Mouse (Mus musculus) left cerebral cortex, postnatal 25 days (tissue): ENCODE data around the gene Cd36. TPM values are rescaled to one million over a fixed set of nuclear protein-coding genes. Genes with fewer than 3 reads are reported as not detected.
"Not testable (repeated sequence)": the region's sequence is repeated elsewhere in the genome, so short reads cannot be mapped to it uniquely, and the experiment has no call there.

Source experiments
- DNase-seq, 2 experiments: peaks; one replicate each; pipeline ENCODE4 v3.0.0; 2022; ENCODE audit warnings: low spot score in 2 of 2, mixed read lengths in 1 of 2
- intact Hi-C: fragments of 180-260 bp; cut with DNase I; formaldehyde crosslinking; loops from one replicate; pipeline ENCODE4 v1.15.1; 2025
- total RNA-seq, 2 experiments: library from RNA; stranded (reverse); gene quantifications; 2 replicates each; pipeline ENCODE4 v1.2.3; 2021

The Cd36 gene
- total RNA-seq, result 1 to 10 TPM; 2.2 to 2.7 TPM

DNA sequence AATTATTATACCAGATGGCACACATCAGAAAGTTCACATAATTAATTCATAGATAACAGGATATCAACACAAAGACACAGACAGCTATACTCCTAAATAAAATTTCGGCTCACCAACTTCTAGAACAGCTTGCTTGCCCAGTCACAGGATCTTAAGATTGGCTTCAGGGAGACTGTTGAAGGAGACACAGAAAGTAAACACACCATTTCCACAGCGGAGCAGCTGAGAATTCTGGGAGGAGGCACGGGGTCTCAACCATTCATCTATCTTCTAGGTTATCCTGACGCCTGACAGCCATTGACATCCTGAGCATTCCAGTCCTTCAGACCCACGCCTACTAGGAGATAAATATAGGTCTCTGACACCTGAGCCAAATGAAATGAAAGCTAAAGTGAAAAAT lies at the start of gene Cd36:
Gene Cd36, minus strand, starts transcription at position 204 of the 400 bp plus-strand sequence.
- intact Hi-C loops, result no loop called here
- no peak for DNase-seq

DNA sequence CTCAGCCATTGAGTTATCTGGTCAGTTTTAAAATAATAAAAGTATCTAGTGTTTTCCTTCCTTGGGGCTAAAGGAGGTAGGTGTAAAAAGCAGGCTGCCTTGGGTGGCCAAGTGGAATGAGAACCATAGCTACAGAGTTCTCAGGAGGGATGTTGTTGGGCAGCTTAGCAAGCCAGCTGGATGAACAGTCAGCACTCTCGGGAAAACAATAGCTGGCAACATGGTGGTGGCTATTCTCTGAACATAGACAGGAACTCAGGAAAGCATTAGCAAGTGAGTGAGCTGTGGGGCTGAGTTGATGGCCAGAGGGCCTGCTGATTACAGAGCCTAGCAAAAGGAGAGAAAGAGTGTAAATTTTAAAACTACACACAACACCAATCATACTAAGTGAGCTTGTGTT lies 45.9 kb upstream of the Cd36 start:
- intact Hi-C loops, result no loop called here
- DNase-seq, result no peak

DNA sequence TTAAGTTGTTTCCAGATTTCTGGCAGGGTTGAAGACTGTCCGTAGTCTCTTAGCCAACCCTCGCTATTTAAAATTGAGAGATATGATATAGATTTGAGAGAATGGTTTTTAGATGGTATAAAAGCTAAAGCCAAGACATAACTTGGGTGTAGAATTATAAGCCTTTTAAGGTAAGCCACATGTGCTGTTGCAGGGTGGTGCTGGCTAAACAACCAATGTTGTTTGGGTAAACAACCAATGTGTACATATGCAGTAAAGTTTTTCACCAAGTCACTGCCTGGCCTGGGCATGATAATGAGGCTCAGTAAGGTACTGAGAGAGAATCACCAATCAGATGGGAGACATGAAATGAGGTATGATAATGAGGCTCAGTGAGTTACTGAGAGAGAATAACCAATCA lies 43.0 kb upstream of the Cd36 start:
- DNase-seq, intact Hi-C loops: not testable (repeated sequence)

DNA sequence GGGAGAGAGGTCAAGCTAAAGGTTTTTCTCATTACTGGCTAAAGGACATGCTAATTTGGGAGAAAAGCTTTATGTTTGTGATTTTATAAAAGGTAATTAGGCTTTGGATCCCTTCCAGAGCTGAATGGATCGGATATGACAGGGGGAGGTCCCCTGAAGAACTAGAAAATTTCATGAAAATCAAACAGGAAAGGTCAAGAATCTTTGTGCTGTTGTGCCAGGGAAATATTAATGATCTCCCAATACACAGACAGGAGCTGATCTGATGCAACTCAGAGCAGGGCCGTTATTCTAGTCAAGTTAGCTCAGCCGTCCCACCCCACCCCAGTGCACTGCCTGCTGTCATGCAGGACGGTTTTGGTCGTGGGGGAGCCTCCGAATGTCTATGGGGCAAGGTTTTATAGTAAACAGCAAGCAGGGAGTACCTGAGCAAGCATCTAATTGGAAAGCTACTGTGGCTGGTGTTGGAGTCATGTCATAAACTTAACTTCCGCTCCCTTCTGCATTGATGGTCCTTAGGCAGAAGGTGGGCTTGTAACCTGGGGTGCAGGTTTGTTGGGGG lies 40.5 kb upstream of the Cd36 start:
- intact Hi-C loops, result no loop called here
- DNase-seq, result no peak

DNA sequence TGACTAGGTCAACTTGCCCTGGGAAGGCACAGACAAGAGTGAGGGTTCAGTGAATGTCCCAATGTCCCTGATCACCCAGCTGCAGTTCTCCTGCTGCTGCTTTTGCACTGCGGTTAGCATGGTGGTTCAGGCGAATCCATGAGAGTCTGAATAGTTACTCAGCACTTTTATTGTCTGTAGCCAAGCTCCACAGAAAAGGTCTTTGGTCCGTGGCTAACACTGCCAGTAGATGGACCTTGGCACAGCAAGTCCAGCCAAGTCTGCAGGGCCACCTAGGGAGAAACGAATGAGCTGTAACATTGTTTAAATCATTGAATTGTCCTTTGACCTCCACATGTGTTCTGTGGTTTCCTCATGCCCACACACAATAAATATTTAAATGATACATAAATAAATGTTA lies 39.9 kb upstream of the Cd36 start:
- no peak for DNase-seq
- intact Hi-C loops, result no loop called here

DNA sequence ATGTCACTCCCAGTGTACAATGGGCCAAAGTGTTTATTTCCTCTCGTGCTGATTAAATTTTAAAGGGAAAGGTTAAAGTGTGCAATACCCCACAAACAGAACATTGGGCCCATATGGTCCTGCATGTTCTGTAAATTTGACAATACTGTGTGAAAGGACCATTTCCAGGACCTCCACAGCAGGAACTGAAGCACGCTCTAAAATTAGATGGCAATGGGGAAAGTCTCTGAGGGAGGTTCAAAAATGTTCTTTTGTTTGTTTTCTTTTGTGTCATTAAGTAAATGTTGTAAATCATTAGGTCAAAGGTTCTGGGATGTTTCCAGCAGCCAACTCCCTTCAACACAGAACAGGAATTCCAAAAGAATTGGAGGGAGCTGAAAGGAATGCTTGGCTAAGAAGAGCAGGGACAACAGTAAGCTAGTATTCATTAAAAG lies 35.5 kb upstream of the Cd36 start:
- intact Hi-C loops, result no loop called here
- DNase-seq, result no peak

DNA sequence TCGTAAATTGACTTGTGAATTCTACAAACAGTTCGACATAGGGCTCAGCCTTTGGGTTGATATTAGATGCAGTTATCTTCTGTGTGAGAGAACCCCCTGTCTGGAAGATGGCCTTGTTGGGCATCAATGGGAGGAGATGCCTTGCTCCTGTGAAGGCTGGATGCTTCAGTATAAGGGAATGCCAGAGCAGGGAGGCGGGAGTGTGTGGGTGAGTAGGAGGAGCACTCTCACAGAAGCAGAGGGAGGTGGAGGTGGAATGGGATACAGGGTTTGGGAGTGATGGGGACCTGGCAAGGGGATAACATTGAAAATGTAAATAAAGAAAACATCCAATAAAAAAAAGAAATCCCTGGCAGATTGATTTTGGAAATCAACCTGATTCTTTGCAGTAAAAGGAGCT lies 35.0 kb upstream of the Cd36 start:
- intact Hi-C loops, result no loop called here
- no peak for DNase-seq

DNA sequence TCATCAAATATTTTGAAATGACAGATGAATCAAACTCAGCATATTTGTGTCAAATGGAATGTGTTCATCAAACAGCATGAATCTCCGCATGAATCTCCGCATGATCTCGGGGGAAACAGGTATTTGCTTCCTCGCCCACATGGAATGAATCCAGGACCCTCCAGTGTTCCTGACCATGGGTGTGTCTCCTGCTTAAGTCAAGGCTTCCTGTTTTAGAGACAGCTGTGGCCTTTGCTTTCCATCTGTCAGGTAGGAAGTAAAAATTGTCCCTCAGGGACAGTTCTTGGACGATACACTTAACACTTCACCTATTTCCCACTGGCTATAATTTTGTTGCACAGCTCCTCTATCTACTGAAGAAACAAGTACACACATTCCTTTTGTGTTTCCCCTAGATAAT lies 30.4 kb upstream of the Cd36 start:
- DNase-seq, result no peak
- intact Hi-C loops, result no loop called here

DNA sequence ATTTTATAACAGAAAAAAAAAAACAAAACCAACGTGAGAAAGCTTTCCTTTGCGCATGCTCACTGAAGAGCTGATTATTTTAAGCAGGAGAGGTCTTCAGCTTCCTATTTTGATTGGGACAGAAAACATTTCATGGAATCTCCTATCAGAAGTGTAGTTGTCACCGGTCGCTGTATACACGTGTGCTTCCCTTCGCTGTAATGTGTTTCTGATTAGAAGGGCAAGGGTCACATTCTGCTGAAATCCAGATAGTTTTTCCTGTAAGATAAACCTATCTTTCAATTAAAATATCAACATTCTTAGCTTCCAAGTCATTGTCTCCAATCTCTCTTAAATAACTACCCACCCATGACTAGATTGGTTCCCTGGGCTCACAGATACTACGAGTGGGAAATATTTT lies 16.2 kb upstream of the Cd36 start:
- DNase-seq, result no peak
- intact Hi-C loops, result no loop called here

DNA sequence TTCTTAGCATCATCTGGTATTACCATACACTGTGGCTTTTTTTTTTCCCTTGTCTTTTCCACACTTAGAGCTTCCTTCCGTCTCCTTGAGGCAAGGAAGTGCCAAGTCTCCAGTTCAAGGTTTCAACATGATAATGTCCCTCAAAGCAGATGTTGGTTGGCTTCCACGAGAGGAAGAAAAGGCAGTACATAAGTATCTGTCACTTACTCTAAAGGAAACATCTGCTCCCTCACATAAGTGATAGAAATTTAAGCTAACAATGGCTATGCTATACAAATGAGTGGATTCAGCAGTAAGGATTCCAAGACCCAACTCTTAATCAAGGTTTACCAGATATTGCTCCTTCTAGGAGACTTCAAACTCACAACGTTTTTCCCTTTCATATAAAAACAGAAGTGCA lies 10.3 kb upstream of the Cd36 start:
- intact Hi-C loops, result no loop called here
- no peak for DNase-seq

DNA sequence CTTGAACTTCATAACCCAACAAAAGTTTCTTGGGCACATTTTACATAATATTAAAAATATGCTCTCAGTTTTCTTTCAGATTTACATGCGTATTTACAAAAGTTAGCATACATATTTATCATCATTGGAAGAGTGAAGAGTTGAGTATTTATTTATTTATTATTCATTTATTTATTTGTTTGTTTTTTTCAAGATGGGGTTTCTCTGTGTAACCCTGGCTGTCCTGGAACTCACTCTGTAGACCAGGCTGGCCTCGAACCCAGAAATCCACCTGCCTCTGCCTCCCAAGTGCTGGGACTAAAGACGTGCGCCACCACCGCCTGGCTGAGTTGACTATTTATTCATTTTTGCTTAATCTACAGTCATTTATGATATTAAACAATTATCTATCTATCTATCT lies 9.0 kb upstream of the Cd36 start:
- intact Hi-C loops, DNase-seq: not testable (repeated sequence)

DNA sequence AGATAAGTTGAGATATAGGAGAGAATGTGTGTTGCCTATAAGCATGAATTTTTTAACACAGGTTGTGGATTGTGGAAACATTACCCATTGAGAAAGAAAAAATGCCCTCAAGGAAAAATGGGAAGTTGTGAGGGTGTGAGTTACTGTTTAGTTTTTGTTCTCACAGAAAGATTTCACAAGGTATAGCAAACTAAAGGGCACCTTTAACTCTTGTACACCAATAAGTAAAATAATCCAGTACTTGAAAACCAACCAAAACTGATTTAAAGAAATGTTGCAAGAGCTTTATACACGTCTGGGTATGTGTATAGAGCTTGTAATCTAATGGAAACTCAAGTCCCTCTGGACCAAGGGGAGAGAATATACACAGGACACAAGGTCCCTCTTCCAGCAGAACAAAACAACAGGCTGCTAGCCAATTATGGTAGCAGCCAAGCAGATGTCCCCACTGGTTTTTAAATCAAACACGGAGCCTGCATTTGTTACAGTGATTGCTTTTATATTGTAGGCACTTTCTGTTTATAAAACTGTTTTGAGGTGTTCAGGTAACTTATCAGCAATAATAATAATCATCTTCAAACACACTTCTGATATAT lies 5.1 kb upstream of the Cd36 start:
- intact Hi-C loops, result no loop called here
- DNase-seq, result no peak

DNA sequence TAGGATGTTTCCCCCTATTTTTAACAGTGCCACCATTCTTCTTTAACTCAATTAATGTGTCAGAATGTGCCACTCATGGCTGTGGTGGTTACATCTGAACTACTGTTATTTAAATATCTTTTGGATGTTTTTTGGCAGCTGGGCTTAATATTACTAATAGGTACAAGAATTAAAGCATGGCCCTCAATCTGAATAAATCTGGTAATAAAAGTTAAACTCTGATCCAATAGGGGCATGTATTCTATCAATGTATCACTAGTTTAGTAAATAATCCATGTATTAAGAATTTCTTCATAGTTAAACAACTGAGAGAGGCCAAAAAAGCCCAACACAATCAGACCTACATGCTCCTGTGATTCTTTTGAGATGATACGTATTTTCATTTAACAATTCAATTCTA lies 690 bp upstream of the Cd36 start:
- intact Hi-C loops, result no loop called here
- no peak for DNase-seq

DNA sequence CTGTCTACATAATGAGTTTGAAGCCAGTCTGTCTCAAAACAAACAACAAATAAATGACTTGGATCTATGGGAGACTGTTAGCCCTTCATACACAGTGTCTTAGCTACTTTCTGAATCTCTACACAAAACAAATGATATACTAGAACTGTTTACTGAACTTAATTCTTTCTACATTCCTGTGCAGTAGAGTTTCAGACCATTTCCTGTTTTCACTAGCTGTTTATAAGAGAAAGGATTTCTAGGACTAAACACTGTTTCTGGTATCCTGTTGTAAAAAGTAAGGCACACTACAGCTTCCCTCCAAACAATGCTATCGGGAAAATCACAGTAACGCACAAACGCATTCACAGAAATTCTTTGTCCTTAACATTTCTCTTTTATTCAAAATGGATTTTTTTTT lies 2.2 kb downstream of the Cd36 start:
- intact Hi-C loops, result no loop called here
- DNase-seq, result no peak

DNA sequence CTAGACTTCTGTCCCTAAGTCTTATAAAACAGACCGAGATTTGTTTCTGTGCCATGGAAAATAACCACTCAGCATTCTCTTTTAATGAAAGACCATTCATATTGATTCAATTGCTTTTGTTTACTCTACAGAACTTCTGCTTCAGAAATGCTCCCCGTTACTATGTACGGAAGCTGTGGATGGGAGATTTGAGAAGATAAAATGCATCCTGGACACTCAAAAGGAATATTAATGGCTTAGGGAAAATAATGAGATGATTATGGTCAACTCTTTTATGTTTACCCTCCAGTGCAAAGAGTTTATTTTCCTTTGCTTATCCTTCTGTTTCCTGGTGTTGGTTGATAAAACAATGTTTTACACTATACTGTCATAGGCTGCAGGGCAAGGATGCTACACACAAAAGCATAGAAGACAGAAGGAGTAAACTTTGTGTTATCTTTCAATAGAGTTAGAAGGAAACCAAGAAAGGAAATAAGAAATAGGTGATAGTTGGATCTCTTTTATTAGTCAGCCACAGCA lies 5.2 kb downstream of the Cd36 start:
- intact Hi-C loops, result no loop called here
- no peak for DNase-seq

DNA sequence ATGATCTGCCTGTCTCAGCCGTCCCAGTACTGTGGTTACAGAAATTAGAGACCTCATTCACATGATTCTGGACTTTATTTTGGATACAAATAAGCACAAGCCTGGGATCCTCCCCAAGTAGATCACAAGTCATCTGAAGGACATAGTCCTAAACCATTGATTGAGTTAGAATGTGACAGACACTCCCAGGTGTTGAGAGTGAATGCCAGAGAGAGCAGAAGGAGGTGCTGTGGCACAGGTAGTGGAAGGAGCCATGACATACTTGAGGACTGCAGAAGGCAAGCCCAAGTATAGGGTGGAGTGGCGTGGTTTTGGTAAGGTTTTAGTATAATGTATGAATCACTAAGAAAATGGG lies 7.1 kb downstream of the Cd36 start:
- DNase-seq, result no peak
- intact Hi-C loops, result no loop called here

DNA sequence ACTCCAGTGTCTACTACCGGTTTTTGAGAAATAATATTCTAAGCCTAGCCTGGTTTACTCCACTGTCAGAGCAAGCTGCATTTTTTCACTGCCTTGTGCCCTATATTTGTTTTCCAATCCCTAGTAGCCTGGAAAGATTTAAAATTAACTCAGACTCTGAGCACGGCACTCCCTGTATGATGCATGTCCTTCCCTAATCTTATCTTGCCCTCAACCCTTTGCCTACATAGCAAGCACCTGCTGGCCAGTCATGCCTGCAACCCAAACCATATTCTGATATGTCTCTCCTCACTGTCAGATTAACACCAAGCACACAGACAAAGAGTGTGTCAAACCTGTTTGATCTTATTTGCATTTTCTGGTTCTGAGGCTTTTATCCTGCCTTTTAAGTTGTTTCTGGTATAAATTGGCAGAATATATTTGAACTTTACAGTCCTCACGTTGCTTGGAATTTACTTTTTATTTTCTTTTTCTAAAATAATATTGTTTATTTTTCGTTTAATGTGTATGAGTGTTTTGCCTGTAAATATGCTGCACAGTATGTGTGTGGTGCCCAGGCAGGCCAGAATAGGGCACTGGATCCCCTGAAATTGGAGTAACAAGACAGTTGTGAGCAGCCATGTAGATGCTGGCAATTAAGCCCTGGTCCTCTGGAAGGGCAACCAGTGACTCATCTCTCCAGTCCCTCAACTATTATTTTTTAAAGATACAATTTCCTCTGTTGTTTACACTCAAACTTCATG lies 7.6 kb downstream of the Cd36 start:
- DNase-seq, result no peak
- intact Hi-C loops, result no loop called here

DNA sequence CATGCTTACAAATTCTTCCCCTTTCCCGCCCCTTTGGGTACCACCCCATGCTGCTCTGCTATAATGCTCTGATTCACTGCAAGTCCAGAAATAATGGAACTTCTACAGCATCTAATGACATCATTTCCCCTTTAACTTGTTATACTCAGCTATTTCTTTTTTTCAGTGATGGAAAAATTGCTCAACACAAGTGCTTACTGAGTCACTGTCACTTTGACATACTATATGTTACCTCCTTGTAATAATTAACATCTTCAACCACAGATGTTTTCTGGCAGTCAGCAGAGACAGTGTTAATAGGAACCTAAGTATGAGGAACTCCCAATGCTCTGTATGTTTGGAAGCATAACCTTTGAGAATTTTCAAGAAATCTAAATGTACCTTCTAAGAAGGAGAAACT lies 8.7 kb downstream of the Cd36 start:
- intact Hi-C loops, result no loop called here
- no peak for DNase-seq

DNA sequence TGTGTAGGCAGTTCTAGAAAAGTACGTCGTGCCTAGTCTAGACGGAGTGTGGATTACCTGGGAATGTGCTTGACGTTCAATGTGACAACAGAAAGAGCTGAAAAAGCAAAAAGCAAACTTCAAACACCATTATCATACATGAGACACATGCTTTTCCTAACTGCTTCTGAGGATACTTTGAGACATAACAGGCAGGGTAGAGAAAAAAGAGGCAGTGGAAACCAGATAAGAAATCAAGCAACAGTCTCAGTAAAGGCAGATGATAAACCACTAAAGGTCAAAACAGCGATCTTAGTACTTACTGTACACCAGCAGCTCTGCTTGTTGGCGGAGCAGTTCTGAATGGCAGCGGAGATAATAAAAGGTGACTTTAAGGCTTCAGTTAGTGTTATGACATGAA lies 11.6 kb downstream of the Cd36 start:
- DNase-seq, result no peak

DNA sequence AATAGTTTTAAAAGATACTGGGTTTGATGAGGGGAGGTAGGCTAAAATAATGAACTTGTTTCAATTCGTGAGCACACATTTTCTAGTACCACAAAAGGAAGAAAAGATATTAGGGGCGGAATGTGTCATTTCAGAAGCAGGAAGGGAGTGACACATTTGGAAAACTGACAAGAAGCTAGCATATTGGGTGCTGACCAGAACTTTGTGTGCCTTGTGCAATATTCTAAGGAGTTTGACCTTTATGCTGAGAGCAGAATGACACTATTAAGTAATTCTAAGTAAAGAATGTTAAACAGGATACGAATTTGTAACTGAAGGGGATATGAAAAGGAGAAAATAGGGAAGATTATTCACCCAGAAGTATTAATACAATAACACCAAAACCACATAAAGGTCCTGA lies 12.0 kb downstream of the Cd36 start:
- DNase-seq, result no peak
- intact Hi-C loops, result no loop called here

More for the DNA sequence above, 11.6 kb downstream of the Cd36 start:
- intact Hi-C loops, result no loop called here

DNA sequence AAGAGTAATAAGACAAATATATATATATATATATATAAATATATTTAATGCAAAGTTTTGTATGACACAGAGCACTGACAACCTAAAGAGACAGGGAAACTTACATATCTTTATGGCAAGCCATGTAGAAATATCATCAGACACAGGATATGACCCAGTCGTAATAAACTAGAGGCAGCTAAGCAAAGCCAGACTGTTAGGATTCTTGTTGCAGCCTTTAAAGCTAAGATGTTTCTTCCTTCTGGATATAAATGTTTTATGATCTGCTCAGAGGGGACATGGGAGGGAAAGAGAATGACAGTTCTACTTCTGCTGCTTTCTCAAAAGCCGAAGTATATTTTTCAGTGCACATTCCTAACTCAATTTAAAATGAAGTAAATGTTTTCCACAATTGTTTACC lies 14.3 kb downstream of the Cd36 start:
- intact Hi-C loops, result no loop called here
- no peak for DNase-seq
